Mouse (Mus musculus) midbrain, postnatal 0 days (tissue): ENCODE results near the gene Adk. TPM values are rescaled to one million over a fixed set of nuclear protein-coding genes. Genes with fewer than 3 reads are reported as not detected.
A peak's percentile ranks its signal among the peaks of the same experiment; 100 is the strongest.

Experiments used
- ATAC-seq: fragments of 200-750 bp; cut with Nextera tagmentation; 2 replicates; pipeline ENCODE4 v1.8.0; 2017; ENCODE audit warnings: moderate number of reproducible peaks, mild to moderate bottlenecking, moderate TSS enrichment, moderate library complexity; ENCODE audit not compliant: low FRiP score
- DNase-seq: peaks from one replicate; pipeline ENCODE4 v3.0.0-alpha.2; 2015; ENCODE audit warnings: low spot score
- H3K27ac ChIP-seq: fragments of 300-500 bp; sonication (generic); 2 replicates; pipeline ENCODE4 v1.5.1; 2014; ENCODE audit warnings: low read depth, mild to moderate bottlenecking, low read length, mixed read lengths
- H3K27me3 ChIP-seq: fragments of 300-500 bp; sonication (generic); 2 replicates; pipeline ENCODE4 v1.6.1; 2014; ENCODE audit warnings: low read length, control low read depth, mixed read lengths; ENCODE audit not compliant: insufficient read depth
- H3K36me3 ChIP-seq: fragments of 300-500 bp; sonication (generic); 2 replicates; pipeline ENCODE4 v1.6.1; 2014; ENCODE audit warnings: low read length, control low read depth, mixed read lengths; ENCODE audit not compliant: insufficient read depth
- H3K4me1 ChIP-seq: fragments of 300-500 bp; sonication (generic); 2 replicates; pipeline ENCODE4 v1.6.1; 2014; ENCODE audit warnings: mild to moderate bottlenecking, control low read depth, antibody characterized with exemption, low read length, mixed read lengths; ENCODE audit not compliant: insufficient read depth
- H3K4me2 ChIP-seq: fragments of 300-500 bp; sonication (generic); 2 replicates; pipeline ENCODE4 v1.6.1; 2014; ENCODE audit warnings: low read depth, mild to moderate bottlenecking, low read length, mixed read lengths; ENCODE audit not compliant: poor library complexity, severe bottlenecking
- H3K4me3 ChIP-seq: fragments of 300-500 bp; sonication (generic); 2 replicates; pipeline ENCODE4 v1.5.1; 2014; ENCODE audit warnings: low read depth, mild to moderate bottlenecking, low read length, moderate library complexity
- H3K9ac ChIP-seq: fragments of 300-500 bp; sonication (generic); replicated peaks from 2 replicates; pipeline ENCODE4 v1.6.1; 2014; ENCODE audit warnings: mild to moderate bottlenecking, low read length, moderate library complexity, mixed read lengths; ENCODE audit not compliant: poor library complexity, severe bottlenecking
- H3K9me3 ChIP-seq: fragments of 300-500 bp; sonication (generic); 2 replicates; pipeline ENCODE4 v1.6.1; 2016; ENCODE audit warnings: low read length, control low read depth
- CTCF ChIP-seq: IDR thresholded peaks from 2 replicates; pipeline ENCODE4 v1.5.1; 2016; ENCODE audit warnings: antibody characterized with exemption, mild to moderate bottlenecking
- WGBS: fragments of 180-500 bp; shearing (Covaris S2); extraction: QIAGEN DNeasy Blood & Tissue Kit; methylation state at CpG from one replicate; pipeline ENCODE4 v1.1.7; 2014; 5-methylcytosine and 5-hydroxymethylcytosine counted together
- polyA plus RNA-seq: library from polyadenylated mRNA; unstranded; fragments of >200 nt; fragmentation: Nextera tagmentation; extraction: Ambion mirVana; gene quantifications from 2 replicates; pipeline ENCODE4 v1.2.1, GENCODE M21; 2015
- total RNA-seq: library from RNA; depleted of rRNA; stranded (reverse); fragments of >200 nt; gene quantifications from 2 replicates; pipeline ENCODE4 v1.2.3, GENCODE M21; 2014

Gene Adk
- total and polyA plus RNA-seq, 2 experiments from 2014 or later, result 25.3 to 50.6 TPM

- Histone ChIP-seq H3K4me2 (no peak overlapping the region), H3K36me3 (peaks cover 2% of the 10 kb centered on the region; the same call in 1 of the 2 replicates), H3K27ac (no peak overlapping the region), H3K4me1 (no peaks in the 10 kb centered on the region; the same call in 1 of the 2 replicates), H3K27me3 (no peaks in the 10 kb centered on the region), H3K4me3 (no peak overlapping the region), H3K9ac (no peak overlapping the region), H3K9me3 (no peaks in the 10 kb centered on the region)
- ATAC-seq (no peak), DNase-seq (no peak)
- WGBS, result 90% methylated on average over 2 of the region's 2 CpGs
- no peak for TF ChIP-seq CTCF
Observed at GRCm38 (mm10) chr14:21047840-21048239, 4.5 kb upstream of the Adk start.

- DNase-seq, result peak; percentile 31
- peak; percentile 61 for TF ChIP-seq CTCF
- H3K4me2 ChIP-seq, result no peak overlapping the region
Observed at GRCm38 (mm10) chr14:21048879-21049278, 3.5 kb upstream of the Adk start.

DNA sequence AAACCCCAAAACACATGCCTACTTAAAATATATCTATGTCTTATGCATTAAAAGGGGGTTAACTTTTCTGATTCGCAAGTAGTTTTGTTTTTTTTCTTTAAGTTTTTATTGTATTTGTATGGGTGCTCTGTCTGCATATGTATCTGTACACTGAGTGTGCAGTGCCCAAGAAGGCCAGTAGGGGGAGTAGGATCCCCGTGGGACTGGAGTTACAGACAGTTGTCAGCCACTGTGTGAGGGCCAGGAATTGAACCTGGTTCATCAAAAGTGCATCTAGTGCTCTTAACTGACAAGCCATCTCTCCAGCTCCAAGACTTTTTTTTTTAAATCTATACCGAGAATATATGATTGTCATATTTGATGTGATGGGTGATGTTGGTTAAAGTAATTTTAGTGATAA, 1.6 kb upstream of the Adk start:
- no peaks in the 10 kb centered on the region; the same call in 1 of the 2 replicates for H3K4me1 ChIP-seq
- H3K27me3 ChIP-seq, result no peaks in the 10 kb centered on the region
- no peak overlapping the region for H3K27ac ChIP-seq
- H3K4me2 ChIP-seq, result peak overlapping the region; percentile 91; the same call in 1 of the 2 replicates
- H3K4me3 ChIP-seq, result 0 out of 2 replicates have a peak overlapping the region, but pooled peaks have one; percentile 94
- H3K9me3 ChIP-seq, result no peaks in the 10 kb centered on the region
- ATAC-seq (no peak), DNase-seq (peak; percentile 40)
- H3K36me3 ChIP-seq, result no peaks in the 10 kb centered on the region
- WGBS, result 83% methylated on average over 3 of the region's 3 CpGs
- no peak overlapping the region for H3K9ac ChIP-seq
- peak; percentile 66 for TF ChIP-seq CTCF

More at GRCm38 (mm10) chr14:21048879-21049278, 3.5 kb upstream of the Adk start:
- Histone ChIP-seq H3K27me3 (no peaks in the 10 kb centered on the region), H3K9me3 (no peaks in the 10 kb centered on the region), H3K4me3 (no peak overlapping the region), H3K9ac (no peak overlapping the region), H3K27ac (no peak overlapping the region), H3K36me3 (0 out of 2 replicates have a peak, but pooled peaks cover 2% of the 10 kb centered on the region), H3K4me1 (no peaks in the 10 kb centered on the region; the same call in 1 of the 2 replicates)
- no peak for ATAC-seq

DNA sequence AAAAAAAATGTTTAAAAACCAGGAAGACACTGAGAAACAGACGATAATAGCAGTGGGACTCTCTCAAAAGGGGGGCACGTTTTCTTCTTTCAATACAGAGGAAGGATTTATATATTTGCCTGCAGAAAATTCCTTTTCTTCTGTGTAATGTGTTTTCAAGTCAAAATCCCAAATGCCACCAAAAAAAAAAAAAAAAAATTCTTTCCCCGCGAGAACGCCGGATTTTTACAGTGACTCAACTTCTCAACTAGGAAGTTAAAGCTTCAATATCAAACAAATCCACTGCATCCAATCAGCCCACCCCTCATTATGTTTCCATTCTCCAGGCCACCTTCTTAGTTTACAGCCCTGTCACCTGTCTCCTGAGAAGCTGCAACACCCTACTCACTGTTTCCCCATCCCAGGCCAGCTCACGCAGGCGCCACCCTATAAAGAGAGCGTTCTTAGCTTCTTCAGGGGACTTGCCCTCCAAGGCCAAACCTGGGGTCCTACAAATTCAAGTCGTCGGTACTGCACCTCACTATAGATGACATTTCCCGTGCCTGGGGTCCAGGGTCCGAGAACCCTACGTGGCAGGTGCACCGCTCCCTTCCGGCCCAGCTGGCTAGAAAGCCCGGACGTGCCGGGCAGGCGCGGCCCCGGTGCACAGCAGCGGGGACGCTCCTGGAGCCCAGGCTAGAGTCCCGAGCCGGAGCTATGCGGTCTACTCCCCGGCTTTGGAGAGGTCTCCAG, 828 bp upstream of the Adk start:
- no peaks in the 10 kb centered on the region for H3K9me3 ChIP-seq
- no peaks in the 10 kb centered on the region for H3K36me3 ChIP-seq
- H3K4me2 ChIP-seq, result peak overlapping the region; percentile 91
- TF ChIP-seq CTCF, result no peak
- no peaks in the 10 kb centered on the region; the same call in 1 of the 2 replicates for H3K4me1 ChIP-seq
- H3K27ac ChIP-seq, result peak overlapping the region; percentile 88
- ATAC-seq, result peak; percentile 2; the same call in 1 of the 2 replicates
- 9% methylated on average over 28 of the region's 28 CpGs for WGBS
- H3K9ac ChIP-seq, result peak overlapping the region; percentile 90
- H3K27me3 ChIP-seq, result no peaks in the 10 kb centered on the region
- H3K4me3 ChIP-seq, result peak overlapping the region; percentile 94
- peak; percentile 14 for DNase-seq

DNA sequence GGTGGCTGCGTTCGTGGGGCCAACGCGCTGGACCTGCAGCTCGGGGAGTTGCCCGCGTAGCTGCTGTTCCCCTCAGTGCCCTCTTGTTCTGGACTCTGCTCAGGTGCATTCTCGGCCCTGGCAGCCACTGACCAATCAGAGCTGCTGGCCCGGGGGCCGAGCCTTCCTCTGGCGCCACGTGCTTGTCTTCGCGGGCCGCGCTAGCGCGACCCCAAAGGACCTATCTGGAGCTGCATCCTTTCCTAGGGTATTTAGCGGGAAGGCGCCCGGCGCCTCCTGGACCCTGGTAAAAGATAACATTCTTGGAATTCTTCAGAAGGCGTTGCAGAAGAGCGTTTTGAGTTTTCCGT, 382 bp downstream of the Adk start:
- peak overlapping the region; percentile 94 for H3K4me3 ChIP-seq
- H3K9me3 ChIP-seq, result no peaks in the 10 kb centered on the region
- DNase-seq, result peak; percentile 79
- H3K27ac ChIP-seq, result peak overlapping the region; percentile 88
- H3K9ac ChIP-seq, result peak overlapping the region; percentile 90
- peak; percentile 58 for TF ChIP-seq CTCF
- peak; percentile 86 for ATAC-seq
- no peaks in the 10 kb centered on the region for H3K36me3 ChIP-seq
- H3K4me2 ChIP-seq, result peak overlapping the region; percentile 91
- no peaks in the 10 kb centered on the region; the same call in 1 of the 2 replicates for H3K4me1 ChIP-seq
- H3K27me3 ChIP-seq, result no peaks in the 10 kb centered on the region
- under 1% methylated on average over 25 of the region's 25 CpGs for WGBS

DNA sequence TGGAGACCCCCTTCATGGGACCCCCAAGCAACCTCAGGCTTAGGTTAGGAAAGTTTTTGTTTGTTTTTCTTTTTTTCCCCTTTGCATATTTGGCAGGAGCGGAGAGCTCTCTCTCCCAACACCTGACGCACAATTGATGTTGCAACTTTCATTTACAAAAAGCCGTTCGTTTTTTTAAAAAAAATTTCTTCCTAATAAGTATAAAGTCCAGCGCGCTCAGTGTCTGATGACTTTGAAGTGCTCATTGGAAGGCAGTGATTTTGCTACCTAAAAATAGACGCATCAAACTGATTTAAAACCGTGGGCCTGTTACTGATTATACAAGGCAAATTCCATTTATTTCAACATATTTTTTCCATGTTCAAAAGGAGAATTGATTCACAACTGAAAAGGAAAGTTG, 777 bp downstream of the Adk start:
- peak overlapping the region; percentile 91 for H3K4me2 ChIP-seq
- ATAC-seq (no peak), DNase-seq (no peak)
- no peak overlapping the region for H3K27ac ChIP-seq
- TF ChIP-seq CTCF, result no peak
- 10% methylated on average over 8 of the region's 8 CpGs for WGBS
- H3K4me3 ChIP-seq, result peak overlapping the region; percentile 94
- H3K27me3 ChIP-seq, result no peaks in the 10 kb centered on the region
- no peaks in the 10 kb centered on the region for H3K9me3 ChIP-seq
- no peaks in the 10 kb centered on the region for H3K36me3 ChIP-seq
- H3K4me1 ChIP-seq, result no peaks in the 10 kb centered on the region; the same call in 1 of the 2 replicates
- H3K9ac ChIP-seq, result peak overlapping the region; percentile 90; the same call in 1 of the 2 replicates
